Mouse (Mus musculus): ENCODE data around the gene Rps27l. TPM values are rescaled to one million over a fixed set of nuclear protein-coding genes. Genes with fewer than 3 reads are reported as not detected.
A peak's percentile ranks its signal among the peaks of the same experiment; 100 is the strongest.

The Rps27l gene
- polyA plus RNA-seq, 1 experiment = 664 TPM

- H3K27ac ChIP-seq (ENCODE audit: insufficient read depth, low read length) = peak overlapping the region; percentile 100
- no peak overlapping the region for H3K4me3 ChIP-seq (ENCODE audit: insufficient read depth, low read length)
- no peak for TF ChIP-seq POLR2A (IDR thresholded peaks at IDR 0.05; ENCODE audit: low read depth, low read length)
- no peak for TF ChIP-seq CTCF (IDR thresholded peaks at IDR 0.05; ENCODE audit: borderline replicate concordance, insufficient read depth, low read length)
- peaks cover 19% of the 10 kb centered on the region for H3K4me1 ChIP-seq (ENCODE audit: control insufficient read depth, insufficient read depth, low read length)
Observed at GRCm38 (mm10) chr9:66990046-66990445, 44.2 kb downstream of the Rps27l start.

- H3K4me1 ChIP-seq (ENCODE audit: control insufficient read depth, insufficient read depth, low read length) = peaks cover 19% of the 10 kb centered on the region
- no peak overlapping the region for H3K4me3 ChIP-seq (ENCODE audit: insufficient read depth, low read length)
- peak overlapping the region; percentile 100 for H3K27ac ChIP-seq (ENCODE audit: insufficient read depth, low read length)
- TF ChIP-seq CTCF (IDR thresholded peaks at IDR 0.05; ENCODE audit: borderline replicate concordance, insufficient read depth, low read length) = no peak
- TF ChIP-seq POLR2A (IDR thresholded peaks at IDR 0.05; ENCODE audit: low read depth, low read length) = no peak
Observed at GRCm38 (mm10) chr9:66991021-66991749, 45.3 kb downstream of the Rps27l start.

- Histone ChIP-seq H3K4me3 (ENCODE audit: insufficient read depth, low read length) (no peak overlapping the region), H3K4me1 (ENCODE audit: control insufficient read depth, insufficient read depth, low read length) (peaks cover 19% of the 10 kb centered on the region), H3K27ac (ENCODE audit: insufficient read depth, low read length) (peak overlapping the region; percentile 71; the same call in 1 of the 2 replicates)
- no peak for TF ChIP-seq CTCF (IDR thresholded peaks at IDR 0.05; ENCODE audit: borderline replicate concordance, insufficient read depth, low read length)
- TF ChIP-seq POLR2A (IDR thresholded peaks at IDR 0.05; ENCODE audit: low read depth, low read length) = no peak
Observed at GRCm38 (mm10) chr9:66991750-66992410, 46.0 kb downstream of the Rps27l start.

Other genes starting within 250 kb of the Rps27l start
- 5.3 and 8.5 TPM in 2 replicates for gene Car12, start 232.4 kb upstream of the Rps27l start, polyA plus RNA-seq (2011; ENCODE audit: insufficient read length, low read depth, missing spikeins)
- 19.2 and 26.4 TPM in 2 replicates for gene Aph1b, start 150.6 kb upstream of the Rps27l start, polyA plus RNA-seq (2011; ENCODE audit: insufficient read length, low read depth, missing spikeins)
- gene Gm10647, start 149.0 kb upstream of the Rps27l start, polyA plus RNA-seq (2011; ENCODE audit: insufficient read length, low read depth, missing spikeins) = 0.32 and 0.33 TPM in 2 replicates
- 0.40 and 4.9 TPM in 2 replicates for gene Aph1c, start 111.4 kb upstream of the Rps27l start, polyA plus RNA-seq (2011; ENCODE audit: insufficient read length, low read depth, missing spikeins)
- gene Rab8b, start 26.4 kb upstream of the Rps27l start, polyA plus RNA-seq (2011; ENCODE audit: insufficient read length, low read depth, missing spikeins) = 31.9 and 32.5 TPM in 2 replicates
- 15.4 and 21.9 TPM in 2 replicates for gene Lactb, start 29.4 kb downstream of the Rps27l start, polyA plus RNA-seq (2011; ENCODE audit: insufficient read length, low read depth, missing spikeins)
- 2,470 and 3,105 TPM in 2 replicates for gene Tpm1, start 103.3 kb downstream of the Rps27l start, polyA plus RNA-seq (2011; ENCODE audit: insufficient read length, low read depth, missing spikeins)